Mouse (Mus musculus): ENCODE measurements around the gene Defa30.
"Not testable (repeated sequence)": the region's sequence is repeated elsewhere in the genome, so short reads cannot be mapped to it uniquely, and the experiment has no call there.

The Defa30 gene

GRCm38 (mm10) chr8:21134342-21134741, at the start of gene Defa30:
Gene Defa30 (plus strand): TSS chr8:21134642.
- in situ Hi-C loops (cut with MboI, MseI) = not testable (repeated sequence)

DNA sequence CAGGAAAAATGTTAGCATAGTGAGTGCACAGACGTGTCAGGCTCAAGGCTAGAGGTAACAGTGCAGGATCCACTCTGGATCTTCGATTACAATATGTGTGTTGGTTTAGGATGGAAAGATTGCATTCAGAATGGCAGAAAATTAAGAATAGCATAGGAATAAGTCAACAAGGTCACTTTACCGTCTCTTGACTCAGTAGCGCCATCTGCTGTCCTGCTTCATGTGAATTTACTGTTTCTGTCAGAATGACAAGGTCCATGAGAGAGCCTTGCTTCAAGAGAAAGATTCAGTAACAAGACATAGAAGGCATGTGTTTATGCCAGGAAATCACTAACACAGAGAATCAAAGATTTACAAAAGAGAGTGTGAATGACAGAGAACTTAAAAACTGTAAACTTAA, 41.3 kb upstream of the Defa30 start:
- in situ Hi-C loops (cut with MboI, MseI) = no loop called here

- in situ Hi-C loops (cut with MboI, MseI) = loop anchor here (5.0 kb wide), 1 partner anchor 136 kb away; no protein-coding TSS in a partner anchor
Measured at GRCm38 (mm10) chr8:21095950-21096349, 38.5 kb upstream of the Defa30 start, which contains the start of gene Gm14851. Gene Gm14851 (minus strand): TSS chr8:21096050.

GRCm38 (mm10) chr8:21161977-21162376, 27.5 kb downstream of the Defa30 start, which contains the start of gene Defa22:
Gene Defa22 (plus strand): TSS chr8:21162277.
- in situ Hi-C loops (cut with MboI, MseI) = not testable (repeated sequence)

All from regulatory T cell (primary cell).